Mouse (Mus musculus) kidney, adult 2 months (tissue): ENCODE results near the gene Spata13. TPM values are rescaled to one million over a fixed set of nuclear protein-coding genes. Genes with fewer than 3 reads are reported as not detected.

ENCODE experiments used
- DNase-seq: peaks from one replicate; pipeline ENCODE4 v3.0.0; 2021
- H3K27ac ChIP-seq: fragments of 200-500 bp; 2 replicates; pipeline ENCODE4 v1.5.1; 2012; ENCODE audit warnings: low read depth, low read length, control low read depth, inconsistent platforms; ENCODE audit not compliant: insufficient read depth
- H3K27me3 ChIP-seq: fragments of 200-500 bp; replicated peaks from 2 replicates; pipeline ENCODE4 v1.6.1; 2012; ENCODE audit warnings: mild to moderate bottlenecking, moderate library complexity, low read length, inconsistent platforms; ENCODE audit not compliant: control insufficient read depth, insufficient read depth
- H3K36me3 ChIP-seq: fragments of 200-500 bp; 2 replicates; pipeline ENCODE4 v1.6.1; 2012; ENCODE audit warnings: mild to moderate bottlenecking, moderate library complexity, low read length, inconsistent platforms; ENCODE audit not compliant: control insufficient read depth, insufficient read depth
- H3K4me1 ChIP-seq: fragments of 200-500 bp; 2 replicates; pipeline ENCODE4 v1.6.1; 2011; ENCODE audit warnings: low read length; ENCODE audit not compliant: control insufficient read depth, insufficient read depth
- H3K4me3 ChIP-seq: fragments of 200-500 bp; 2 replicates; pipeline ENCODE4 v1.5.1; 2011; ENCODE audit warnings: mild to moderate bottlenecking, low read depth, low read length, control low read depth; ENCODE audit not compliant: insufficient read depth
- CTCF ChIP-seq: fragments of 200-500 bp; conservative IDR thresholded peaks from 2 replicates; pipeline ENCODE4 v1.5.1; 2011; ENCODE audit warnings: low read depth, mild to moderate bottlenecking, control low read depth, low read length, moderate library complexity, mixed read lengths; ENCODE audit not compliant: insufficient read depth, insufficient read length
- POLR2A ChIP-seq: fragments of 200-500 bp; IDR thresholded peaks from one replicate; pipeline ENCODE4 v1.6.1; 2011; ENCODE audit warnings: low read depth, low read length, control low read depth
- WGBS: fragments of 180-500 bp; shearing (Covaris S2); methylation state at CpG from one replicate; pipeline ENCODE4 v1.1.7; 2018; 5-methylcytosine and 5-hydroxymethylcytosine counted together
- polyA plus RNA-seq: library from polyadenylated mRNA; depleted of rRNA; stranded (reverse); fragments of >200 nt; gene quantifications from 2 replicates; pipeline ENCODE4 v1.2.3, GENCODE M21; 2012

Gene Spata13
- polyA plus RNA-seq, 1 experiment, result 24.1 TPM

DNA sequence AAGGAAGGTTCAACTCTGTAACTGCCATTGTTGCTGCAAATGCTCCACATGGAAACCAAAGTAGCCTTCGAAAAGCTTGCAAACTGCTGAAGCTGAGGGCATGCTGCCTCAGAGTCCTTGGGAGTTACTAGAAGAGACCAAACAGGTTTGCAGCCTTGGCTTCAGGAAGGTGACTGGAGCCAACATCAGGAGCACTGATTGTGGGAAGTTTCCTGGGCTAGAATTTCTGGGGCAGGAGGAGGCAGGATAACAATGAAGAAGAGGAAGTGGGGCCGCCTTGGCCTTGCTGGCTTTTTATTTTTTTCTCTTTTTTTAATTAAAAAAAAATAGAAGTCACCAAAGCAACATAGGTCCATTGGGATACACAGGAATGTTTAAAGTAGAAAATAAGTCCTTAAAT is 34.8 kb upstream of the Spata13 start:
- no peaks in the 10 kb centered on the region for H3K27me3 ChIP-seq
- H3K36me3 ChIP-seq, result no peaks in the 10 kb centered on the region
- H3K4me1 ChIP-seq, result no peaks in the 10 kb centered on the region; the same call in 1 of the 2 replicates
- H3K4me3 ChIP-seq, result no peak overlapping the region
- peak overlapping the region; percentile 5; the same call in 1 of the 2 replicates for H3K27ac ChIP-seq
- WGBS, result 57% methylated on average over 2 of the region's 2 CpGs
- TF ChIP-seq CTCF (no peak), POLR2A (no peak)
- DNase-seq, result peak; percentile 64

DNA sequence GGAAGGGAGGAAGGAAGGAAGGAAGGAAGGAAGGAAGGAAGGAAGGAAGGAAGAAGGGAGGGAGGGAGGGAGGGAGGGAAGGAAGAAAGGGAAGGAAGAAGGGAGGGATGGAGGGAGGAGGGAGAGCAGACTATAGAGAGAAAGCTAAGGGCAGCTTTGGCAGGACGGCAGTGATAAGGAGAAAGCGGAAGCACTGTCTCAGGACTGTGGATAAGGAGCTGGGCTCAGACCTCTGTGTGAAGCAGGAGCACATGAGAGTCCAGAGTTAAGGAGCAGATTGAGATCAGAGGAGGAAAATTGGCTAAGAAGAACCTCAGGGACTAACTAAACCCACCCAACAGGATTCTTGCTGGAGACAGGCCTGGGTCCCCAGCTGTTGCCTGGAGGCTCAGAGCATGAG is 28.2 kb upstream of the Spata13 start:
- H3K36me3 ChIP-seq, result no peaks in the 10 kb centered on the region
- TF ChIP-seq POLR2A (no peak), CTCF (no peak)
- H3K27me3 ChIP-seq, result no peaks in the 10 kb centered on the region
- H3K4me3 ChIP-seq, result no peak overlapping the region
- no peaks in the 10 kb centered on the region; the same call in 1 of the 2 replicates for H3K4me1 ChIP-seq
- no peak for DNase-seq
- H3K27ac ChIP-seq, result no peak overlapping the region
- 86% methylated on average over 2 of the region's 2 CpGs for WGBS

DNA sequence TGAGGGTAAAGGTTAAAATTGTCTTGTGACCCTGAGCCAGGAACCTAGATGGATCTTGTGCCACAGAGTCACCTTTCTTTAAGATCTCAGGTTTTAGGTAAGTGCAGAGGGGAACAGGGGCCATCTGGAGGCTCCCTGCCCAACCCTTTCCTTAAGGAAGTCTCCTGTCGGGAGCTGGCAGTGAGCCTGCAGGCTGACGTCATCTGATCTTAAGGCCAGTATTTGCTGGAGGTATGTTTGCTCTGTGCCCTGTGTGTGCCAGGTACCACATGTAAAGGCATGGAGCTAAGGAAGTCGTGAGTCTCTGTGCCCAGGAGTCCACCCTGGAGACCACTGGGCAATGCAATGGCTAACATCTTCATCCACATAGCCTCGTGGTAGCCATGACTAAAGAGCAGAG is 27.6 kb upstream of the Spata13 start:
- Histone ChIP-seq H3K4me3 (no peak overlapping the region), H3K4me1 (no peaks in the 10 kb centered on the region; the same call in 1 of the 2 replicates), H3K27me3 (no peaks in the 10 kb centered on the region), H3K36me3 (no peaks in the 10 kb centered on the region), H3K27ac (no peak overlapping the region)
- DNase-seq, result peak; percentile 59
- no peak for TF ChIP-seq POLR2A
- no peak for TF ChIP-seq CTCF
- 38% methylated on average over 4 of the region's 4 CpGs for WGBS

DNA sequence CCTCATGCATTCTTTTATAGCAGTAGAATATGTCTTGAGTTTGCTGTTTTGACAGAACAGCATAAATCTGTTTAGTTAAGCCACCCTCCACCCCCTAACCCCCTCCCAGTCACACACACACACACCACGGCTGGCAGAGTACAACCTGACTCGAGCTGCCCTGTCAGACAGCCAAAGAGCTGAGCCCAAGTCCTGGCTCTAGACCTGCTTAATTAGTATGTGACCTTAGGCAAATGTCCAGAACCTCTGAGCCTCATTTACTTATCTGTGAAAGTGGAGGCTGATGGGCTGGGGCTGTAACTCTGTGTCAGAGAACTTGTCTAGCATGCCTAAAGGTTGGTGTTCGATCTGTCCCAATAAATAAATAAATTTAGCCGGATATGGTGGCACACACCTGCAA is 26.1 kb upstream of the Spata13 start:
- Histone ChIP-seq H3K4me3 (no peak overlapping the region), H3K27me3 (no peaks in the 10 kb centered on the region), H3K4me1 (no peaks in the 10 kb centered on the region; the same call in 1 of the 2 replicates), H3K36me3 (no peaks in the 10 kb centered on the region), H3K27ac (no peak overlapping the region)
- TF ChIP-seq POLR2A (no peak), CTCF (no peak)
- 57% methylated on average over 4 of the region's 4 CpGs for WGBS
- DNase-seq, result peak; percentile 54

DNA sequence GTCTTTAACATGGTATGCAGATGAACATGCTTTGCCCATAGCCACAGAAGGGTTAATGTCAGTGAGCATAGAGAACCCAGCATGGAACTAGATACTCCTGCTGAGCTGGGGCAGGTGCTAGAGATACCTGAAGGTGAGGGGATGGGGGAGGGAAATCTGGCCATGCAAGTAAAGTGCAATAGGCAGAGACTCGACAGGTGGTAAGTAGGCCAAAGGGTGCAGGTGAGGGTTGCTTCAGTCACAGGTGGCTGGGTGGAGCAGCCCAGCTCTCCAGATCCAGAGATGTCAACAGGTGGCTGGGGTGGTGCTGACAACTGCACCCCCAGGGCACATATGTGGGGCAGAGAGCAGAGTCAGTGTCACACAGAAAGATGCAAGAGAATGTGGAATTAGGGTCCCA is 24.6 kb upstream of the Spata13 start:
- Histone ChIP-seq H3K27me3 (no peaks in the 10 kb centered on the region), H3K4me3 (no peak overlapping the region), H3K4me1 (no peaks in the 10 kb centered on the region; the same call in 1 of the 2 replicates), H3K36me3 (no peaks in the 10 kb centered on the region), H3K27ac (no peak overlapping the region)
- TF ChIP-seq POLR2A (no peak), CTCF (no peak)
- no peak for DNase-seq
- WGBS, result 84% methylated on average over 1 of the region's 1 CpGs

DNA sequence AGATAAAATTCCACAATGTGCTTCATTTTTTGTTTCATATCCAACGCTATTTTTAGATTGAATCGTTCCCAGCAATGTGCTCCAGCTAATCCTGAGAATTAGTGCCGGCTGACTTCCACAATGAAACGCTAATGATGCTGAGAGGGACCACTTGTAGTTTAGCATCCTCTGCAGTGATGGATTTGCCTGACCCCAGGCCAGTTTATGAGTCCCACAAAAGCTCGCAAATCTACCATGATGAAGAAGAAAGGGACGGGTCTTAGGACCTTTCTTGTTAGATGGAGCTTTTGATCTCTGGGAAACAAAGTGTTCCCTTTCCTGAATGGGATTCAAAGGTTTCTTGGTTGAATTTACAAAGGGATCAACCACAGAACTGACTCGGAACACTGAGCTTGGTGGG is 21.1 kb upstream of the Spata13 start:
- no peaks in the 10 kb centered on the region for H3K4me1 ChIP-seq
- no peaks in the 10 kb centered on the region for H3K36me3 ChIP-seq
- no peaks in the 10 kb centered on the region for H3K27me3 ChIP-seq
- DNase-seq, result no peak
- WGBS, result 48% methylated on average over 7 of the region's 7 CpGs
- no peak for TF ChIP-seq POLR2A
- TF ChIP-seq CTCF, result no peak
- H3K27ac ChIP-seq, result no peak overlapping the region
- H3K4me3 ChIP-seq, result no peak overlapping the region

DNA sequence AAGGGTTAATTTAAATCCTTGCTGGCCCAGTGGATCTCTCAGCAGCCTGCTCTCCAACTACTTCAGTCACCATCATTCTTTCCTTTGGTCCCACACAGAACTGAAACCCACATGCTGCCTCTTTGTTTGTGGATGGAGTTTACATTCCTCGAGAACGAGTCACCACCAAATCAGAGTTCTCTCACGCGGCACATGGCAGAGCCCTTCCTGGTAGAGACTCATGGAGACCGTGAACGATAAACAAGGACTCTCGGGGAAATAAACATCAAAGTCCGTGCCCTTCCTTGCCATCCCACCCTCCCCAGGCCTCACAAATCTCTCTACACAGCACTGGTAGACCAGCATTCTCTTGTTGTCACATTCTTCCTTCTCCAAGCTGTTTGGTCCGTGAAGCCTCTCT is 12.7 kb upstream of the Spata13 start:
- Histone ChIP-seq H3K36me3 (no peaks in the 10 kb centered on the region), H3K27me3 (no peaks in the 10 kb centered on the region), H3K27ac (no peak overlapping the region), H3K4me3 (no peak overlapping the region), H3K4me1 (no peaks in the 10 kb centered on the region)
- no peak for DNase-seq
- WGBS, result 59% methylated on average over 9 of the region's 9 CpGs
- TF ChIP-seq POLR2A (no peak), CTCF (no peak)

DNA sequence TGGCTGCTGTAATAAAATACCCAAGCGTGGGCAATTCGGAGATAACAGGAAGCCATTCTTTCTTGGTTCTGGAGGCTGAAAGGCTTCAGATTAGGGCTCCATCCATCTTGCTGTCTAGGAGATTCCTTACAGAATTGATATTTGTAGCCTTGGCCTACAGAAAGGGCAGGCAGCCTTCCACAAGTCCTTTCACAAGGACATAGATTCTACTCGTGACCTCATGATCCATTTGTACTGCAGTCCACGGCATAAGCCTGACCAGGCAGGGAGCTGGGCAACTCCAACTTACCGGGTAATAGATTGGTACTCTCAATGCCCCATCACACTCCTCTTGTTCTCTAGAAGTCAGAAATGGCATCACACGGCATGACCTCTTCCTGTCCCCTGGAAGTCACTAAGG is 8.3 kb upstream of the Spata13 start:
- Histone ChIP-seq H3K4me1 (no peaks in the 10 kb centered on the region), H3K36me3 (no peaks in the 10 kb centered on the region), H3K27me3 (no peaks in the 10 kb centered on the region), H3K27ac (no peak overlapping the region), H3K4me3 (no peak overlapping the region)
- TF ChIP-seq POLR2A (no peak), CTCF (no peak)
- whole genome bisulfite sequencing, result 73% methylated on average over 6 of the region's 6 CpGs
- DNase-seq, result no peak
